Mouse (Mus musculus) 416B (cell line): ENCODE results near the gene Ctcfl.

Experiments
- DNase-seq: peaks from one replicate; pipeline ENCODE4 v3.0.0; 2011; ENCODE audit warnings: low read depth

Gene Ctcfl

DNA sequence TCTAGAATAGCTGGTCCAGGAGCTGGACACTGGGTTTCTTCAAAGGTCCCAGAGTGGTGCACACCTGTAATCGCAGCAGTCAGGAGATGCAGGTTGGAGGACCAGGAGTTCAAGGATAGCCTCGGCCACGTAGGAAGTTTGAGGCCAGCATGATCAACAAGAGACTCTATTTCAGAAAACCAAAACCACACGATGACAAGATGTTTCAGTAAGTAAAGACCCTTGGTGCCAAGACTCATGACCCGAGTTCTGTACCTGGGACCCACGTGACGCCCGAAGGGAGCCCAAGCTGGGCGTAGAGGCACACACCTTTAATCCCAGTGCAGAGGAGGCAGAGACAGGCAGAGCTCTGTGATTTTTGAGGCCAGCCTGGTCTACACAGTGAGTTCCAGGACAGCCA, 36.2 kb downstream of the Ctcfl start:
- DNase-seq, result peak; percentile 24

DNA sequence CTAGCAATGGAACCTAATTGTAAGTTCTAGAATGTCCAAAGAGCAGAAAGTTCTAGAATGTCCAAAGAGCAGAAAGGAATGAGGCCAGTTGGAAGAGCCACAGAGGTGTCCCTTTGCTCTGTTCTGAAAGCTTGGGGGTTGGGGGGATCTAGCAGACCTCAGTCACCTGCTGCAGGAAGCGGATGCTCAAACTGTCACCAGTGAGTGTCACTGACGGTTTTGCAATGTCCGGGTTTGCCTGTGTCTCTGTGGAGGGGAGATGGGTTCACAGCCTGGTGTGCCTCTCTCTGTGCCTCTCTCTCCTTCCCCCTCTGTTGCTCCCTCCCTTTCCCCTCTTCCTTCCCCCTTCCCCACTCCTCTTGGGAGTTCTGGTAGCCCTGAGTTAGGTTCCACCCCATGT, 36.6 kb downstream of the Ctcfl start:
- peak; percentile 46 for DNase-seq

DNA sequence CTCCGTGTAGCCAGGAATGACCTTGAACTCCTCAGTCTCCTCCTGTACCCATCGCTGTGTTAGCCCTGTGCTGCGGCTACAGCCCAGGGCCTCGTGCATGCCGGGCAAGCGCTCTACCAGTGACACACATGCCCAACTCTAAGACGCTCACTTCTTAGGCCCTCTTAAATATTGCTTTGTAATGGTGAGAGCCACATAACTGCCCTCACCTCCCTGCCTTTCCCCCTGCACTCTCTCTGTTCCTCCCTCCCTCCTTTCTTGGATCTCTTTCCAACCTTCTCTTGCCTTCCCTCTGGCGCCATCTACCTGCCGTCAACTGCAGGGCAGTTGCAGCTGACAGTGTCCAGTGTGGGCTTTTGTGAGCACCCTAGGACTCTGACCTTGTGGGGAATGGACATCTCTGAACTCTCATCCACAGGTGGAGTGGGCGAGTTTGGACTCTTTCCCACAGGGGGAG, 38.5 kb downstream of the Ctcfl start:
- DNase-seq, result peak; percentile 89

DNA sequence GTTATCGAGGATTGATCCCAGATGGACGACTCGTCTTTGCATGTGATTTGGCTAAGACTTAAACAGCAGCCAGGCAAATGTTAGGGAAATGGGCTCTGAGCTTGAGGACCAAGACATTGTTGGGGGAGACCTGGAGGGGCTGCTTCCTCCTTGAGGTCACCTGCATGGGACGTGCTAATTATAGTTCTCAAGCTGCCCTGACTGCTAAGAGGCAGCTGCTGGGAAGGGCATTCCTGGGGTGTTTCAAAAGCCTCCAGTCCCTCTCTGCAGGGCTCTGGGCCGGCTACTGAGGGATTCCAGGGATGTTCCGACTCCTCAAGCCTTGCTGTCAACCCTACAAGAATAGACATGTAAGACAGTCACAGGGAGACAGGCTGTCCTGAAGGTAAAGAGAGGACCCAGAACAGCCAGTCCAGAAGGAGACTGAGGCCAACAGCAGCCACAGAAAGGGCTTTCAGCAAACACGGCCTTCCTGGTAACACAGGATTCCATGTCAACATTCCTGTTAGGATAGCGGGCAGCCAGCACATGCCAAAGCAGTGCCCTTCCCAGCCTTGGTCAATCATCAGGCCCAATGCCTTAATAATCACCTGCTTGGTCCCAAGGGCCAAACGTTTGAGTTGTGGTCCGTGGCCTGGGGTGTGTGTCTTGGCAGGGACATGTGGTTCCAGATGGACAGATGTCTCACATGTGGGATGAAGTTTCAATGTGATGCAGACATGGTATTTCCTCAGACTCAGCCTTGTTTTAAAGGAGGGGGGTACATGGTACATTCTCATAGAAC, 39.4 kb downstream of the Ctcfl start:
- peak; percentile 11 for DNase-seq

DNA sequence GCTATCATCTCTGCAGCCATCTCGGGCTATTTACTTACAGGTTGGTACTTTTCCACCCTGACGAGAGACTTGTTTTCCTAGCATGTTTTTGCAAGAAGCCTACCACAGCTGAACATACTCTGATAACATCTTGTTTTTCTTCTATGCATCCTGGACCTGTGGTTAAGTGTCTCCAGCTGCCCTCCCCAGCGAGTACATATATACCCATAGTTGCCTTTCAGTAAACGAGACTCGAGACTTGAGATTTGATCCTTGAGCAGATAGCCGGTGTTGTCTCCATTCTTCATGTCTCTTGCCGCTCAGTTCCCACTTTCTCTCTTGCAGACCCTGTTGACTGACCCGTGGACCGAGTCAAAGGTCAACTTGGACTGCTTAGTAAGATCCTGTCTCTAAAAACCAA, 42.4 kb downstream of the Ctcfl start:
- DNase-seq, result peak; percentile 32

DNA sequence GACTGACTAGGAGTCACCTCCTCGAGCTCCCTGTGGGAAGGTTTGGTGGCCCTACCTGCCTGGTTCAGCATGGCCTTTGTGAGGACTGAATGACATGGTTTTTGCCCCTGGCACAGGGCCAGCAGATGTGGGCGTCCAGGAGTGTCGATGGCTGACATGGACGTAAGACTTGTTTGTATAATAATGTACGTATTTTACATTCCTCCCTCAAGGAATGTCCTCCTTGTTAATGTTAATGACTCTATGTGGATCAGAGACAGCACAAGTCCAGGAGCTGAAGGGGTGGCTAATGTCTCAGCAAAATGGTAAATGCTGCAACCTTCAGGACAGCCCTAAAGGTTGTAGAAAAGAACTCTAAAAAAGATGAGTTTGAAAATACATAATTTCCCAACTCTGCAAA, 45.7 kb downstream of the Ctcfl start:
- no peak for DNase-seq

DNA sequence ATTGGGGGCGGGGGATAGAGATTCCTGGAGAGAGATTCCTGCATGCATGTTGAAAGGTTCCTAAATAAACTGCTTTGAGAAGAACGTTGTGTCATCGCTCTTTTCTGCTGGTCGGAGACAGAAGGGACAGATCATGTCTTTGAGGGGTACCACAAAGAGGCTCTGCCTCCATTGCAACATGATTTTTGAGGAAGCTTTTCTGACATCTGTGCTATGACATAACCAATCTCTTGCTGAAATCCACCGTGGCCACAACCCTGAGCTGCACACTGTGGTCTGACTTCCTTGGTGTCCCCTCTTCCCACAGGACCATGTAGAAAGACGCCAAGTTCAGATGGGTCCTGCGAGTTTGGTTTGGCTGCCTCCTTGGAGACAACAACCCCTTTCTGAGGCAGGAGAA, 46.4 kb downstream of the Ctcfl start:
- peak; percentile 80 for DNase-seq

DNA sequence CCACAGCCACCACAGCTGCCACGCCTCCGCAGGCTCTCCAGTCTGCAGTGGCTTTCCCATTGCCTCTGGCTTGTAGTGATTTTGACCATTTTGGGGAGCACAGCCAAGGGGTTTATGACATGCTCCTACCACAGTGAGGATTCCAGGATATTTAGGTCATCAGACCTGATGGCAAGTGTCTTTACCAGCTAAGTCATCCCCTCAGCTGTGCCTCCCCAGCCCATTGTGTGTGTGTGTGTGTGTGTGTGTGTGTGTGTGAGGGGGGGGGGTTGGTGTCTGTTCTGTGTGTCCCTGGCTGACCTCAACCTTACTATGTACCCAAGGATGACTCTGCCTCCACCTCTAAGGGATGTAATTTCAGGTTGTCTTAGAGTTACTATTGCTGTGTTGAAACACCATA, 54.5 kb downstream of the Ctcfl start:
- DNase-seq, result no peak

DNA sequence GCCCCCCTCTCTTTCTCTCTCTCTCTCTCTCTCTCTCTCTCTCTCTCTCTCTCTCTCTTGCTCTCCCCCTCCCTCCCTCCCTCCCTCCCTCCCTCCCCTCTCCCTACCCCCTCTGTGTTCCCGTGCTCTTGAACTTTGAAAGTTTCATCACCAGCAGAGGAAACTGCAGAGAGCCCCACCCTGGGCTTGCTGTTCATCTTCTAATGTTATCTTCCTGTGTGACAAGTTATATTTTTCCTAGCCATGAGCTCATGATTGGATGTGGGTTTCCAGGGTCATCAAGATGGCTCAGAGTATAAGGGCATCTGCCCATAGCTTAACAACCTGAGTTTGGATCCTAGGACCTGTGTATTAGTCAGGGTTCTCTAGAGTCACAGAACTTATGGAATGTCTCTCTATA, 56.1 kb downstream of the Ctcfl start:
- DNase-seq, result peak; percentile 40

DNA sequence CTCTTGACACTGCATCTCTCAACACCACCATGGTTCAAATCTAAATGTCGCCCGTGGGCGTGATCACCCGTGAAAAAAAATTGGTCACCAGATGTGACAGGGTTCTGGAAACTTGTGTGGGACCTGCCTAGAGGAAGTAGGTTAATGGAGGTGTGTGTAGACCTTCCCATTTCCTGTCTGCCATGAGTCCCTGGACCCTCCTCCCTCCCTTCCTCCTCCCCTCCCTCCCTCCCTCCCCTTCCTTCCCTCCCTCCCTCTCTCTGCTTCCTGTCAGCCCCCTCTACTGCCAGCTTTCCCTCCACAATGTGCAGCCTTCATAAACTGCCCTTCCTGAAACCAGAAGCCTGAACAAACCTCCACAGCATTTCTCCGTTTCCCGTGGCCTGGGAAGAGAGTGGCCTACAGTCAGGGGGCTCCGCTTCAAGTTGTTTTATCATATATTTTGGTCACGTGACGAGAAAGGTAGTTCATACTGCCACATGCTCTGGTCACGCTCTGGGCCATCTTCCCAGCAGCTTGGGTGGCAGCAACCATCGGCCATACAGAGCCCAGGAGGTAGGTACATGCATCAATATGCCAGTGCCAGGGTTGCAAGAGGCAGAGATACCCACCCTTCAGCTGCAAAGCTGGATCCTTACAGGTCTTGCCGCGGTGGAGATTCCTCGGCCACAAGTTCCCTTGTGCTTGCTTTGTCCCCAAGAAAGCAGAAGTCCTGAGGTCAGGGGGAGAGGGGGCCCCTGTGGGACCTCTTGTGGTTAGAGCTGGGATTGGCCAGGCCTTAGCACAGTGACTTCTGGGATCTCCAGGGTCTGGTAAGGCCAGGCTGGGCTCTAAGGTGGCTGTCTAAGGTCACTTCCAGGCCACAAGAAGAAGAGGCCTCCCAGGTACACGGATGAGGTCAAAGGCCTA, 57.6 kb downstream of the Ctcfl start:
- peak; percentile 95 for DNase-seq

DNA sequence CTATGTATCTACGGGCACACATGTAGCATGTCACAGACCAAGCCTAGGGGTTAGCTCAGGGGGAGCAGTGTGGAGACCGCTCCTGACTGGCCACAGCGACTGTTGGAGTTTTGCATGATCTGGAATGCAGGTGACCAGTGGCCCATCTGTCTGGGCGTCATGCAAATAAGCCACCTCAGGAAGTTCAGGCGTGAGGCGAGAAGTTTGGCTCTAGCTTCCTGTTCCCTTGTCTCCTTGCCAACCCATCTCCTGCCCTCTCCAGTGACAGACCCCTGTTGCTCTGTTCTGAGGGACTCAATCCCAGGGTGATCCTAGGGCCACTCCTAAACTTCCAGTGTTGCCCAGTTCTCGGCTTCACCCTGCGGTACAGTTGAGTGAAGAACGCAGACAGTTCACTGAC, 58.9 kb downstream of the Ctcfl start:
- no peak for DNase-seq

DNA sequence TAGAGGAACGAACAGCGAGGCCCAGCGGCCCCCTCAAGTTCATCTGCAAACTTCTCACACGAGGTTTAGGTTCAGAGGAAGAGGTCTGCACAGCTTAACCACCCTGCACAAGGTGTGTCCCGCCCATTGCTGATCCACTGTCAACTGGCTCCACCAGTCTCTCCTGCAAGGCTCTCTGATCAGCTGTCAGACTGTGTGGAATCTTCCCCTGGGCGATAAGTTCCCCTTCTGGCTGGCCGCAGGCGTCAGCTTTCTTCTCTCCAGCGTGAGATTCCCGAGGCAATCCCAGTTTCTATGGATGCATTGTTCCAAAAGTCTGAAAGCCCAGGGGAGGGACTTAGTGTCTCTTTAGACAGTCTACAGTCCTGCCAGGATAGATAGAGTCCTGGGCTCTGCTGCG, 61.1 kb downstream of the Ctcfl start:
- DNase-seq, result no peak

DNA sequence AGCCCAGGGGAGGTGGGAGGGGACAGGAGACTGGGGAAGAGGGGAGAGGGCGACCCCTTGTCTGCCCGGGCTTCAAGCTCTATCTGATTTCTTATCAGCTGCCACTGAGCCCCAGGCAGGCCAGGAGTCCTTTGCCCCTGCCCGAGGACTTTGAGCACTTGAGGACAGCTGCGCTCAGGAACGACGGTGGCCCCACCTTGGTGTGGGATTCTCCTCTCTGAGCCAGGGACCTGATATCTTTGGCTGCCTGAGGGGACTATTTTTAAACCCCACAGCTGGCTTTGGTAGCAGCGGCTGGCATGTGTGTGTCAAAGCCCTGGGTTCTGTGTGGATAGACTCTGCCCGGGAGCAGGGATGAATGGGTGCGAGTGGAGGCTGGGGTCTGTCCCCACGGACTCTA, 61.7 kb downstream of the Ctcfl start:
- DNase-seq, result no peak

DNA sequence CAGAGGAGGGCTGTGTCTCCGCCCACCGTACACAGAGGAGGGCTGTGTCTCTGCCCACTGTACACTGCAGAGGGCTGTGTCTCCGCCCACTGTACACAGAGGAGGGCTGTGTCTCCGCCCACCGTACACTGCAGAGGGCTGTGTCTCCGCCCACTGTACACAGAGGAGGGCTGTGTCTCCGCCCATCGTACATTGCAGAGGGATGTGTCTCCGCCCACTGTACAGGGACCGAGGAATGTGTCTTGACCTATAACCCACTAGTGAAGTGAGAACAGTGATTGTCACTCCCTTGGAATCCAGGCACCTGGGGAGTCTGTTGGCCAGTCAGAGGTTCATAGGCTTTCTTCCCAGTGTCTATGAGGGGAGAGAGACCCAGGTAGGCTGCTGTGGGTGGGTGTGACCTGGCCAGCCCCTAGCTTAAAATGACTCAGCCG, 62.4 kb downstream of the Ctcfl start:
- DNase-seq, result peak; percentile 86

DNA sequence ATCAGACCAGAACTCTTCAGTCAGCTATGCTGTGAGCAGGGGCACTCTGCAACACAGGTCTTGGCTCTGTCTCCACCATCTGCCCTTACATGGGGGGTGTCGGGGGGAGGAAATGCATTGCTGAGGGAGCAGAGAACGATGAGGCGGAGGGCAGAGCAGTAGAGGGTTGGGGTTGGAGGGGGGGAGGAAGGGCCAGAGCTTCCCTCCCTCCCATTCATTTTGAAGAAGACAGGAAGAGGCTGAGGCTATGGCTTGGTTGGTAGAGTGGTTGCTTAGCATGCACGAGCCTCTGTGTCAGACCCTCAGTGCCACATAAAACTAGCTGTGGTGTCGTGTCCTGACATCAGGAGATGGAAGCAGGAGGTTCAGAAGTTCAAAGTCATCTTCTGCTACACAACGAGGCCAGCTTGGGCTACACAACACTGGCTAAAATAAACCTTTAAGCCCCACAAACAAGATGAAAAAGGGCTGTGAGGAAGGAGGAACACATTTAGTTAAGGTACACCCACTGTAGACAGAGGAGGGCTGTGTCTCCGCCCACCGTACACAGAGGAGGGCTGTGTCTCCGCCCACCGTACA, 62.9 kb downstream of the Ctcfl start:
- DNase-seq, result no peak

DNA sequence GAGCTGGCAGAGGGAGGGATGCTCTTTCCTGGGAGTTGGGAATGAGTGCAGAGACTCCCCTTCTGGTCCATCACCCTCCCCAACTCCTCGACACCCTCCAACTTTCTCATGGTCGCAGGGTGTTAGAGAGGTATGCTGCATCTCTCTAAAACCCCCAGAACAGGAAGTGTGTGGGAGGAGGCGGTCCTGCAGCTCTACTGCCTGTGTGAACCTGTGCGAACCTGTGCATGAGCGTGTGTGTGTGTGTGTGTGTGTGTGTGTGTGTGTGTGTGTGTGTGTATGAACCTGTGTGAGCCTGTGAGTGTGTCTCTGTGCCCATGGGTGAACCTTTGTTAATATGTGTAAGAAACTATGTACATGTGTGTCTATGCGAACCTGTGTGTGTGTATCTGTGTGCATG, 65.5 kb downstream of the Ctcfl start:
- no peak for DNase-seq

DNA sequence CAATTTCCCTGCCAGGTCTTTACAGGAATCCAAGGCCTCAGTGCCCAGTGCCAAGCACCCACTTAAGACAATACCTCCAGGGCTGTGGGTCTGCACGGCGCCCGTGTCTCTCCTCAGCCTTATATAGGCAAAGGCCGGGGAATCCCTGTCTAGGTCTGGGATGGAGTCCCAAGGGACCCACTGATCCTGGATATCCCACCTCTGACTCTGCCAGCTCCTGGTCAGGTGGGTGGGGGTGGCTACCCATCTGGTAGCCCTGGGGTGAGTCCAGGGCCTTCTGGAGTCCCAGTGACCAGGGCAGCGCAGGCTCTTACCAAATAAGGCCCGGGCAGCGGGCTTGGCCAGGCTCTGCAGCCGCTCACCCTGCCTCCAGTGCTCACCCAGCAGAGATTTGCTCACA, 66.4 kb downstream of the Ctcfl start:
- DNase-seq, result no peak

DNA sequence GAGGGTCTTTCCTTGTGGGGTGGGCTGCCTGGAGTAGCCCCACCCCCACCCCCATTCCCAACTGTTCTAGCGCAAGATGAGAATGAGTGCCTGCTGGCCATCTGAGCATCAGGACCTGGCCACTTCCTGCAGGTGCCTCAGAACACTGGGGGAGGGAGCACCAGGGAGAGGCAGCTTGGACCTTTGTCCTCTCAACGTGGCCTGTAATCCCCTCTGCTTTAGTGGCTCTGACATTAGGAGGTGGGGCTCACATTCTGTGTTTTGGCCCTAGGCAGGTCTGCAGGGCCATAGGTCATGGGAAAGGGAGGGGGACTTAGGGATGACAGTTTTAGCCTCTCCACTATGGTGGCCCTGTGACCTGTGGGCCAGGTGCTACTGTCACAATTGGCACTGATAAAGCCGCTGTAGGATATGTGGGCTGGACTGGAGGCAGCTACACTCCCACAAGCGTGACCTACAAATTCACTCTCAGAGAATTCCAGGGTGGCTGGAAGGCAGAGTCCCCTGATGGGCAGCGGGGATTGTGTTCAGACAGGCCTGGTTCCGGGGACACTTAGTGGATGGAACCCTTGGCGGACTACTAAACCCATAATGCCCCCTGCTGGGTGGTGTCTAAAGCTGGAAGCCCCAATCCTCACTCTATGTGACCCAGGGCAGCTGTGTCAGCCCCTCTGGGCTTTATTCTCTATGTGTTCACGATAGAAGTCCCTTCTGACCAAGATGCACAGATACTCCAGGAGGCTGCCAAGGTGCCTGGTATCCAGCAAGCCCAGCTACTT, 68.5 kb downstream of the Ctcfl start:
- peak; percentile 52 for DNase-seq

DNA sequence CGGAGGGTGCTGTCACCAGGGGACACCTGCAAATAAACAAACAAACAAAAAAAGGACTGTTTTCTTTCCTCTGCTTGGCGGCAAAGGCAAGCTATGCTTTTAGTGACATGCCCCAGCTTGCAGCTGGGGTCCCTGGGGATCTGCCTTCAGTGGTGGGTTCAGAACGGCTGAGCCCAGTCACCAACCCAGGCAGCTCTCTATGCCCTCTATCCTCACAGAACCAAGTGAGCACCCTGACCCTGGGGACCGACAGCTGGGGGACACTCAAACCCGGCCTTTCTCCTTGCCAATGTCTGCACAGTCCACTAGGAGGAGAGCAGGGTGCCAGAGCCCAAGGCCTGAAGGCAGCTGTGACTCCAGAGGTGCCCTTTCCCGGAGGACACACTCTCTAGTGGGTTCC, 69.5 kb downstream of the Ctcfl start:
- no peak for DNase-seq

DNA sequence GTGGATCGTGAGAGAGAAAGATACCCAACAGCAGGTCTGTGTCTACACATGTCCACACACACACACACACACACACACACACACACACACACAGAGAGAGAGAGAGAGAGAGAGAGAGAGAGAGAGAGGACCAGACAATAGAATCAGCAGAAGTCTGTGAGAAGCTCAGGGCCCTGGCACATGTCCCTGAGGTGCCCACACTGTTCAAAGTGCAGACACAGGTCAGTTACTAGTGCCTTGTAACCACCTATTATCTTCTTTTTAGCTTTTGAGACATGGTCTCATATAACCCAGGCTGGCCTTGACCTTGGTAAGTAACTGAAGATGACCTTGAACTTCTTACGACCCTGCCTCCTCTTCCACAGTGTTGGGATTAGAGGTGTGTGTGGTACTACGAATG, 70.1 kb downstream of the Ctcfl start:
- DNase-seq, result no peak

DNA sequence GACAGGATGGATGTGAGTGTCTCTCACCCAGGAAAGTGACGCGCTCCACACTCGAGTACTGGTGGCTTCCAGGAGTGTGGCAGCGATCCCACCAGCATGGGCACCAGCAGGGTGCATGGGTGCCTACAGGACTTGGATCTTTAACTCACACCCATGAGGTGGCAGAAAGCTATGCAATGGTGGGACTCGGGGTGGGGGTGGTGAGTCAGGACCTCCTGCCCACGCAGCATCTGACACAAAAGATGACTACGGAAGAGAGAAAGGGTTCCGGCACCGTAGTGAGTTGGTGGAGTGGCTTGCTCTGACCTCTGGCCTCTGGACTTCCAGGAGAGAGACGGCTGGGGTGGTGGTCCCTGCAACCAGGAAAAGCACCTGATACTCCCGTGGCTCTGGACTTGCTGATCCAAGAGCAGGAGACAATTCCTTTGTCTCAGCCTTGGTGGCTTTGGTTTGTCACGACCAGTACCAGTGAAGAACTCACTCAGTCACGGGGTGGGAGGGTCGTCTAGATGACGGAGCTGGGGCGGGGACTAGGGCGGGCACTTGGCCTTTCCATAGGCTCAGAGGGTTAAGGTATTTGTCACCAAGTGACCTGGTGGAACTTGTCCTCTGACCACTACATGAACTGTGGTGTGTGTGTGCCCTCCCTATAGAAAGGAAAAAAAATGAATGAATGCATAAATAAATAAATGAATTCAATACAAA, 71.1 kb downstream of the Ctcfl start:
- DNase-seq, result peak; percentile 77
